Mouse (Mus musculus) CH12.LX (cell line): ENCODE measurements around the gene Chst8. TPM values are rescaled to one million over a fixed set of nuclear protein-coding genes. Genes with fewer than 3 reads are reported as not detected.

ENCODE experiments used
- DNase-seq: peaks from one replicate; pipeline ENCODE4 v3.0.0-alpha.2; 2013; ENCODE audit errors: extremely low read depth
- H3K27ac ChIP-seq: 2 replicates; pipeline ENCODE4 v1.5.1; 2012; ENCODE audit warnings: low read depth, mild to moderate bottlenecking, control low read depth, moderate library complexity; ENCODE audit not compliant: insufficient read depth
- H3K27me3 ChIP-seq: replicated peaks from 2 replicates; pipeline ENCODE3; 2012; ENCODE audit warnings: inconsistent platforms
- H3K36me3 ChIP-seq, 2 experiments: replicated peaks in 1 of 2; 2 replicates each; pipeline versions ENCODE3 to v1.6.1; 2012; ENCODE audit warnings: inconsistent platforms in 1 of 2, low read length in 1 of 2, mild to moderate bottlenecking in 1 of 2, mixed read lengths in 1 of 2, moderate library complexity in 1 of 2; ENCODE audit not compliant: control insufficient read depth in 1 of 2, insufficient read depth in 1 of 2
- H3K4me1 ChIP-seq, 2 experiments: 2 replicates each; pipeline ENCODE4 v1.6.1; 2012; ENCODE audit warnings: inconsistent platforms in 1 of 2, moderate library complexity in 1 of 2; ENCODE audit not compliant: insufficient read depth in 2 of 2, control insufficient read depth in 1 of 2
- H3K4me2 ChIP-seq: 2 replicates; pipeline ENCODE4 v1.6.1; 2012; ENCODE audit warnings: low read depth, mild to moderate bottlenecking, control low read depth; ENCODE audit not compliant: poor library complexity, insufficient read depth, severe bottlenecking
- H3K4me3 ChIP-seq, 3 experiments: fragments of 150-350 bp in 1 of 3; sonication (generic) in 1 of 3; replicated peaks in 1 of 3; 2 replicates each; pipeline versions ENCODE3 to v1.5.1; 2011 to 2012; ENCODE audit warnings: low read depth in 2 of 3, low read length in 2 of 3, mild to moderate bottlenecking in 2 of 3, moderate library complexity in 2 of 3, control low read depth in 1 of 3, improper control_type of control experiment in 1 of 3, inconsistent platforms in 1 of 3, mixed read lengths in 1 of 3; ENCODE audit not compliant: poor library complexity in 1 of 3
- H3K79me2 ChIP-seq: replicated peaks from 2 replicates; pipeline ENCODE4 v1.6.1; 2012; ENCODE audit warnings: mild to moderate bottlenecking, moderate library complexity; ENCODE audit not compliant: control insufficient read depth, poor library complexity, insufficient read depth, severe bottlenecking; ENCODE audit errors: extremely low read depth
- H3K9ac ChIP-seq: 2 replicates; pipeline ENCODE4 v1.6.1; 2012; ENCODE audit warnings: low read depth, mild to moderate bottlenecking, control low read depth, moderate library complexity; ENCODE audit not compliant: insufficient read depth
- H3K9me3 ChIP-seq: replicated peaks from 2 replicates; pipeline ENCODE3; 2012; ENCODE audit warnings: low read length, inconsistent platforms, mixed read lengths
- CHD2 ChIP-seq: IDR thresholded peaks from 2 replicates; pipeline ENCODE4 v1.6.1; 2011; ENCODE audit warnings: low read length, improper control_type of control experiment
- CTCF ChIP-seq, 2 experiments: IDR thresholded peaks in 1 of 2; conservative IDR thresholded peaks in 1 of 2; 2 replicates each; pipeline ENCODE4 v1.5.1; 2011 to 2012; ENCODE audit warnings: low read depth in 2 of 2, low read length in 2 of 2, improper control_type of control experiment in 1 of 2, inconsistent platforms in 1 of 2, mild to moderate bottlenecking in 1 of 2, moderate library complexity in 1 of 2
- ETS1 ChIP-seq: conservative IDR thresholded peaks from 2 replicates; pipeline ENCODE4 v1.6.1; 2012; ENCODE audit warnings: low read depth, mild to moderate bottlenecking, inconsistent platforms, low read length, improper control_type of control experiment, moderate library complexity
- GABPA ChIP-seq: IDR thresholded peaks from 2 replicates; pipeline ENCODE4 v1.6.1; 2012; ENCODE audit warnings: low read depth, low read length, improper control_type of control experiment, inconsistent platforms; ENCODE audit not compliant: insufficient replicate concordance
- JUND ChIP-seq: conservative IDR thresholded peaks from 2 replicates; pipeline ENCODE4 v1.6.1; 2011; ENCODE audit warnings: low read depth, low read length, improper control_type of control experiment
- KAT2A ChIP-seq: IDR thresholded peaks from 2 replicates; pipeline ENCODE4 v1.6.1; 2012; ENCODE audit warnings: low read length, improper control_type of control experiment, inconsistent platforms; ENCODE audit not compliant: insufficient replicate concordance
- MAX ChIP-seq: IDR thresholded peaks from 2 replicates; pipeline ENCODE4 v1.6.1; 2011; ENCODE audit warnings: low read length, improper control_type of control experiment
- SMC3 ChIP-seq: IDR thresholded peaks from 2 replicates; pipeline ENCODE4 v1.6.1; 2011; ENCODE audit warnings: low read depth, low read length, improper control_type of control experiment
- dilution Hi-C: fragments of 300-500 bp; cut with MboI; formaldehyde crosslinking; loops from 2 replicates; pipeline ENCODE4 v1.14.3; 2020; ENCODE audit warnings: low sequenced_read_pairs; ENCODE audit not compliant: extremely low pct_unique_long_range_greater_than_20kb, extremely low pct_ligation_motif_present
- in situ Hi-C: fragments of 300-500 bp; cut with MboI; formaldehyde crosslinking; loops from 3 replicates; pipeline ENCODE4 v1.14.3; 2019; ENCODE audit warnings: low sequenced_read_pairs, low pct_ligation_motif_present, low pct_unique_long_range_greater_than_20kb, mixed read lengths
- polyA plus RNA-seq: library from polyadenylated mRNA; unstranded; fragments of >175 nt; gene quantifications from 2 replicates; pipeline ENCODE4 v1.2.1, GENCODE M21; 2012; ENCODE audit warnings: low read depth; ENCODE audit not compliant: insufficient read length
- total RNA-seq, 2 experiments: library from RNA; depleted of rRNA; stranded (reverse); fragments of 300-350 nt in 1 of 2; fragments of >200 nt in 1 of 2; gene quantifications; 2 replicates each; pipeline ENCODE4 v1.2.3; 2012 to 2014

The Chst8 gene
- total and polyA plus RNA-seq, 3 experiments, result 0.13 to 0.27 (median 0.16) TPM

DNA sequence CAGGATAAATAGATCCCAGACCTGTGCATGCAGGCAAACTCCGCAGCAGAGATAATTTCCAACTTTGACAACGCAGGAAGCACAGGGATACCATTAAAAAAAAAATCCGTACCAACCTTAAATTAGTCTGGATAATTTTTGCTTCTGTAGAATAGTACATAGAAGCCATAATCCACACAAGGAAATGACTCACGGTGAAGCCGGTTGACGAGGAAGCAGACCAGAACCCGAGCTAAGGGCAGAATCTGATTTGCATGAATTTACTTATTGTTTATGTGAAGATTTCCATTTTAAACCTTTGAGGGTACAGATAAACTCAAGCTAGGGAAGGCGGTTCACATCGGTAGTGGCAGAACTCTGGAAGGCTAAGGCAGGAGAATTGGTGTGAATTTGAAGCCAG lies 28.0 kb downstream of the Chst8 start:
- DNase-seq, result no peak
- TF ChIP-seq SMC3 (no peak), ETS1 (no peak), KAT2A (no peak)
- H3K9ac ChIP-seq, result no peak overlapping the region
- H3K4me2 ChIP-seq, result no peak overlapping the region
- peaks cover 9% of the 10 kb centered on the region for H3K9me3 ChIP-seq
- in situ Hi-C loops, result no loop called here
- no peaks in the 10 kb centered on the region for H3K79me2 ChIP-seq
- H3K4me3 ChIP-seq, result no peak overlapping the region
- H3K27me3 ChIP-seq, result no peaks in the 10 kb centered on the region
- no peaks in the 10 kb centered on the region for H3K36me3 ChIP-seq
- dilution Hi-C loops, result no loop called here
- no peak overlapping the region for H3K27ac ChIP-seq
- no peaks in the 10 kb centered on the region for H3K4me1 ChIP-seq

DNA sequence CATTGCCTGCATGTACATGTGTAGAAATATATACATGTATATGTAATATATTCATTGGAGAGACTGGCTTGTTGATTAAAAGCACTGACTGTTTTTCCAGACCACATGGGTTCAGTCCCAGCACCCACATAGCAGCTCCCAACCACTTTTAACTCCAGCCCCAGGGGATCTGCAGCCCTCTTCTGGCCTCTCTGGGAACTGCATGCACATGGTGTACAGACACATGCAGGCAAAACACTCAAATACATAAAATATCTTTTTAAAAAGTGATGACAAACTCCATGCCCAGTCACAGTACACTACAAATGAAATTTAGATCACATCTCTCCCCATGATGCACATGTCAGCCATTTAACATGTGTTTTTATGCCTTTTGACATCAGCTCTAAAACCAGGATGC lies 30.5 kb downstream of the Chst8 start:
- Histone ChIP-seq H3K9ac (no peak overlapping the region), H3K4me1 (no peaks in the 10 kb centered on the region), H3K9me3 (peaks cover 7% of the 10 kb centered on the region), H3K36me3 (no peaks in the 10 kb centered on the region), H3K4me3 (no peak overlapping the region), H3K4me2 (no peak overlapping the region), H3K79me2 (no peaks in the 10 kb centered on the region), H3K27ac (no peak overlapping the region), H3K27me3 (no peaks in the 10 kb centered on the region)
- in situ Hi-C loops, result no loop called here
- dilution Hi-C loops, result no loop called here
- TF ChIP-seq CTCF (conservative IDR thresholded peaks at IDR 0.05 in 1 of 2, IDR thresholded peaks at IDR 0.05 in 1 of 2; ENCODE audit: low read depth in 2 of 2, low read length in 2 of 2), result peak in 1 of 2 experiments; percentile 13; a peak in 1 of 4 replicates
- no peak for TF ChIP-seq GABPA
- DNase-seq, result no peak

DNA sequence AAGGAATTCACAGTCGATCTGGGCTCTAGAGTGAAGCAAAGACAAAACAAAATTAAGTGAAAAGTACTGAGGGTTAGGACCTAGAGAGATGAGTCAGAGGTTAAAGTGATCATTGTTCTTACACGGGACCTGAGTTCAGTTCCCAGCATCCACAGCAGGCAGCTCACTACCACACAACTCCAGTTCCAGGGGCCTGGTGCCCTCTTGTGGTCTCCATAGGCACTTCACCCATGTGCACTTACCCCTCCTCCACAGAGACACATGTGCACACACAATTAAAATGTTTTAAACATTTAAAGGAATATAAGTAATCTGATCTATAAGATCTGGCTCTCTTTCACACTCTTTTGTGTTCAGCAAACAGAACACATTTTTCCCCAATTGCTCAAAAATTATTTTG lies 31.3 kb downstream of the Chst8 start:
- Histone ChIP-seq H3K4me1 (no peaks in the 10 kb centered on the region), H3K4me2 (no peak overlapping the region), H3K27me3 (no peaks in the 10 kb centered on the region), H3K27ac (no peak overlapping the region), H3K9me3 (peaks cover 4% of the 10 kb centered on the region), H3K79me2 (no peaks in the 10 kb centered on the region), H3K9ac (no peak overlapping the region), H3K36me3 (no peaks in the 10 kb centered on the region), H3K4me3 (no peak overlapping the region)
- no peak for DNase-seq
- in situ Hi-C loops (no loop called here), dilution Hi-C loops (no loop called here)
- TF ChIP-seq CHD2 (no peak), MAX (no peak), CTCF (conservative IDR thresholded peaks at IDR 0.05 in 1 of 2, IDR thresholded peaks at IDR 0.05 in 1 of 2; ENCODE audit: low read depth in 2 of 2, low read length in 2 of 2) (peak in 1 of 2 experiments; percentile 29; a peak in 2 of 4 replicates), JUND (no peak)
